Comparison of ENCODE assay signal across 8 mouse cellular contexts in the genomic region with DNA sequence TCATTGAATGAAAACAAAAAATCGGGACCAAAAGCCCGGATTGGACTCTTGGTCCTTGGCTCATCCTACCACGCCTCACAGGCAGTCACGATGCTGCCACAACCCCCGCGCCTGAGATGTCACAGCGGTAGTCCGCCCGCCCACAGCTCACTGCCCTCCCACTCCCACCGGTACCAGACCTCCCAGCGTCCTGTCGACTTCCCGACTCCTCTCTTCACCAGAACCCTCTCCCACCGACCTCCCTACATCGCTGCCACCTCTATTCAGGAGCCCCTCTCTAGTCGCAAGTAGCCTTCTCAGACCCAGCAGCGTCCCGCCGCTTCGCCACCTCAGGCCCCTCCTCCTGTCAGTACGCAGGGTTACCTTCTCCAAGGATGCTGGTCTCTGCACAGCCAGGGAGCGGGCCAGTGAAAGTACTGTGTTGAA. TPM values are rescaled to one million over a fixed set of nuclear protein-coding genes. Genes with fewer than 3 reads are reported as not detected.
DNase-seq lines count a peak whose midpoint lies in the region; ATAC-seq and TF ChIP-seq lines count a peak whose summit lies in the region.

No protein-coding gene starts in this region.

- H3K36me3 ChIP-seq in hindbrain, postnatal 0 days (ENCODE audit: insufficient read depth, low read length) = no peaks in the 10 kb centered on the region

- under 1% methylated on average over 21 of the region's 22 CpGs for WGBS in hindbrain, postnatal 0 days

- peaks cover 11% of the 10 kb centered on the region for H3K4me1 ChIP-seq in hindbrain, postnatal 0 days (ENCODE audit: insufficient read depth, low read length)

- no peaks in the 10 kb centered on the region for H3K27me3 ChIP-seq in hindbrain, postnatal 0 days (ENCODE audit: insufficient read depth, low read length)

- peak; percentile 64 for DNase-seq in embryo, embryonic 11 days
- no peak for DNase-seq in embryo, embryonic 10.5 days (ENCODE audit: low spot score)
- DNase-seq in cerebellum, postnatal 14 days = peak; percentile 72 to 78
- DNase-seq in gastrocnemius, adult 2 months = peak; percentile 64
- peak; percentile 72 for DNase-seq in hindbrain, postnatal 0 days (ENCODE audit: low spot score)
- peak; percentile 86 to 90 for DNase-seq in left cerebral cortex, adult 18-20 months (ENCODE audit: low spot score in 2 of 2)
- DNase-seq in lung, postnatal 25 days (ENCODE audit: low spot score) = peak; percentile 44
- DNase-seq in right cerebral cortex, postnatal 25 days = peak; percentile 87

- TF ChIP-seq CTCF in gastrocnemius, adult 2 months (IDR thresholded peaks at IDR 0.05) = no peak
- no peak for TF ChIP-seq CTCF in hindbrain, postnatal 0 days (IDR thresholded peaks at IDR 0.05; ENCODE audit: low read depth)

- peak overlapping the region; percentile 92 for H3K4me3 ChIP-seq in gastrocnemius, adult 2 months
- peak overlapping the region; percentile 86 for H3K4me3 ChIP-seq in hindbrain, postnatal 0 days (ENCODE audit: low read length)

- peak overlapping the region; percentile 94 for H3K27ac ChIP-seq in gastrocnemius, adult 2 months
- peak overlapping the region; percentile 87 for H3K27ac ChIP-seq in hindbrain, postnatal 0 days

- intact Hi-C loops in gastrocnemius, adult 2 months (cut with DNase I) = loop anchor here (5.0 kb wide), 1 partner anchor 127 kb away; the partner anchor contains the start of gene Thap7

- peak; percentile 85 for ATAC-seq in hindbrain, postnatal 0 days

- H3K9me3 ChIP-seq in hindbrain, postnatal 0 days (ENCODE audit: low read length) = no peaks in the 10 kb centered on the region

- peak overlapping the region; percentile 81 for H3K9ac ChIP-seq in hindbrain, postnatal 0 days (replicated peaks; ENCODE audit: low read length)

- peak overlapping the region; percentile 64 for H3K4me2 ChIP-seq in hindbrain, postnatal 0 days (ENCODE audit: low read depth, low read length)

RNA-seq across cellular contexts. Expression of gene Snap29, which starts 0.5 kb away (rescaled TPM):
- total RNA-seq in gastrocnemius, adult 2 months (2021) = 10 to 100 TPM; 18.4 to 25.0 TPM
- 28.1 and 30.0 TPM in 2 replicates for total RNA-seq in hindbrain, postnatal 0 days (2014; rRNA removed)
- 14.5 and 15.6 TPM in 2 replicates for polyA plus RNA-seq in hindbrain, postnatal 0 days (2015; fragmentation: Nextera tagmentation; extraction: Ambion mirVana)
- total RNA-seq in left cerebral cortex, adult 18-20 months (2021) = 10 to 100 TPM; 22.0 to 23.5 TPM

RNA-seq across cellular contexts. Expression of gene Pi4ka, which starts 0.8 kb away (rescaled TPM):
- 10 to 100 TPM; 20.2 to 24.3 TPM for total RNA-seq in gastrocnemius, adult 2 months (2021)
- 111 and 154 TPM in 2 replicates for total RNA-seq in hindbrain, postnatal 0 days (2014; rRNA removed)
- 45.5 and 47.7 TPM in 2 replicates for polyA plus RNA-seq in hindbrain, postnatal 0 days (2015; fragmentation: Nextera tagmentation; extraction: Ambion mirVana)
- total RNA-seq in left cerebral cortex, adult 18-20 months (2021) = 100 to 1,000 TPM; 350 to 352 TPM

RNA-seq across cellular contexts. Expression of gene Crkl, which starts 46.5 kb away (rescaled TPM):
- 10 to 100 TPM; 21.6 to 28.3 TPM for total RNA-seq in gastrocnemius, adult 2 months (2021)
- 74.8 and 83.1 TPM in 2 replicates for total RNA-seq in hindbrain, postnatal 0 days (2014; rRNA removed)
- polyA plus RNA-seq in hindbrain, postnatal 0 days (2015; fragmentation: Nextera tagmentation; extraction: Ambion mirVana) = 54.9 and 68.7 TPM in 2 replicates
- 10 to 100 TPM; 37.0 to 39.8 TPM for total RNA-seq in left cerebral cortex, adult 18-20 months (2021)
